Mouse (Mus musculus) B cell, adult 67 days (primary cell): ENCODE measurements around the gene Herc3. TPM values are rescaled to one million over a fixed set of nuclear protein-coding genes. Genes with fewer than 3 reads are reported as not detected.

Source experiments
- total RNA-seq, 2 experiments: library from RNA; stranded (reverse); gene quantifications; 4 replicates each; pipeline ENCODE4 v1.2.4; 2023

Gene Herc3
- total RNA-seq = 100 to 1,000 TPM; 105 to 109 TPM

GRCm38 (mm10) chr6:58831232-58832009 is at the start of gene Herc3:
TSS of gene Herc3 (plus strand) at chr6:58831465.

GRCm38 (mm10) chr6:58906852-58907261 is 75.6 kb downstream of the Herc3 start, which contains the start of gene Nap1l5:
TSS of gene Nap1l5 (minus strand) at chr6:58907076.

Other genes with a start within 250 kb of the Herc3 start
- 1 to 10 TPM in 1 of 2 experiments, under 1 TPM in 1; 0.35 to 1.4 TPM for gene Abcg2, start 246.9 kb upstream of the Herc3 start, total RNA-seq
- not detected for gene Nap1l5, start 75.6 kb downstream of the Herc3 start, total RNA-seq
- under 1 TPM in 1 of 2 experiments, not detected in 1; 0.32 TPM for gene Fam13a, start 193.1 kb downstream of the Herc3 start, total RNA-seq